Mouse (Mus musculus): ENCODE data around the gene Dennd1a. TPM values are rescaled to one million over a fixed set of nuclear protein-coding genes. Genes with fewer than 3 reads are reported as not detected.

Dennd1a gene
- polyA plus RNA-seq, 1 experiment: 17.5 TPM

DNA sequence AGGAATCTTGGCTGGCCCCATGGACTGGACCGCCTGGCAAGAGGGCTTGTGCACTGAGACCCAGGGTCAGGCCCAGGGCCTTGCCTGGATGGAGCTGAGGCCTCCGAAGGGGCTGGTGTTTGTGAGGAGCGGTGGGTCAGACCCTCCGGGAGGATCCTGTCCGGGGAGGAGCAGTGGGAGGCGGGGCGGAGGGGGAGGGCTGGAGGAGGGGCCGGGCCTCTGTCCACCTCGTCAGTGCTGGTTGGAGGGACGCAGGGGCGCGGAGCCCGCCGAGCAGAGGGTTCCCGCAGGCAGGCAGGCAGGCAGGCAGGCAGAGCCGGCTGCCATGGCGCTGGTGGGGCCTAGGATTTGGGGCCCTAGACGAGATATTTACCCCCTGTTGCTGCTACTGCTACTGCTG, 511.2 kb downstream of the Dennd1a start, which contains the start of gene Crb2:
Gene Crb2 (plus strand): TSS at position 234 of the 400 bp plus-strand sequence.
- no peak for DNase-seq (ENCODE audit: low read depth in 1 of 2, low spot score in 2 of 2)
- Histone ChIP-seq H3K27ac (ENCODE audit: insufficient read depth, low read length) (no peak within 1 kb of the TSS), H3K4me3 (ENCODE audit: extremely low read depth, insufficient read depth, insufficient read length) (no peak within 1 kb of the TSS), H3K27me3 (ENCODE audit: control insufficient read depth, insufficient read depth, low read length) (no peaks in the 10 kb centered on the region), H3K36me3 (ENCODE audit: control insufficient read depth, insufficient read depth, low read length) (no peaks in the 10 kb centered on the region), H3K4me1 (ENCODE audit: control insufficient read depth, insufficient read depth, insufficient read length) (peaks cover 6% of the 10 kb centered on the region; the same call in 1 of the 2 replicates)
- TF ChIP-seq CTCF (IDR thresholded peaks at IDR 0.05; ENCODE audit: extremely low read depth, insufficient read depth, insufficient read length, insufficient replicate concordance) (no peak), POLR2A (IDR thresholded peaks at IDR 0.05; ENCODE audit: low read depth, low read length) (no peak)
- 52% methylated on average over 18 of the region's 18 CpGs for WGBS

DNA sequence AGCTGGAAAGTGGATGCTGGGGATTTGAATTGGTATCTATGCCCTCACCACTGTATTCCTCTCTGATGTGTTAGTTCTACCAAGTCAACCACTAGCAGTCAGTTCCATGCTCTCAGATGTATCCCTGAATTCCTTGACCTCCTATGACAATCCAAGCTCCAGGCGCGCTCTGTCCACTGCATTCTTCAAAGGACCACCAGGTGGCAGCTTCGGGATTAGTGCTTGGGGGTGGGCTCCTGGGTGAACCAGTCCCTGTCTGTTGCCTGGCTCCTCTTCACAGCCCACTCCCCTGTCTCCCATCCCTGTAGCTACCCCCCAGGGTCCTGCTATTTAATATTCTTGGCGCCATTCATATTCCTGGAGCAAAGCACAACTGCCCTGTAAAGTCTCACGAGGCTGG, 512.6 kb downstream of the Dennd1a start:
- 49% methylated on average over 5 of the region's 5 CpGs for WGBS
- no peaks in the 10 kb centered on the region for H3K36me3 ChIP-seq (ENCODE audit: control insufficient read depth, insufficient read depth, low read length)
- no peak overlapping the region for H3K27ac ChIP-seq (ENCODE audit: insufficient read depth, low read length)
- TF ChIP-seq POLR2A (IDR thresholded peaks at IDR 0.05; ENCODE audit: low read depth, low read length) (no peak), CTCF (IDR thresholded peaks at IDR 0.05; ENCODE audit: extremely low read depth, insufficient read depth, insufficient read length, insufficient replicate concordance) (peak; percentile 26; the same call in 1 of the 2 replicates)
- no peaks in the 10 kb centered on the region for H3K27me3 ChIP-seq (ENCODE audit: control insufficient read depth, insufficient read depth, low read length)
- DNase-seq (ENCODE audit: low read depth in 1 of 2, low spot score in 2 of 2): no peak
- no peak overlapping the region for H3K4me3 ChIP-seq (ENCODE audit: extremely low read depth, insufficient read depth, insufficient read length)
- peaks cover 11% of the 10 kb centered on the region; the same call in 1 of the 2 replicates for H3K4me1 ChIP-seq (ENCODE audit: control insufficient read depth, insufficient read depth, insufficient read length)

DNA sequence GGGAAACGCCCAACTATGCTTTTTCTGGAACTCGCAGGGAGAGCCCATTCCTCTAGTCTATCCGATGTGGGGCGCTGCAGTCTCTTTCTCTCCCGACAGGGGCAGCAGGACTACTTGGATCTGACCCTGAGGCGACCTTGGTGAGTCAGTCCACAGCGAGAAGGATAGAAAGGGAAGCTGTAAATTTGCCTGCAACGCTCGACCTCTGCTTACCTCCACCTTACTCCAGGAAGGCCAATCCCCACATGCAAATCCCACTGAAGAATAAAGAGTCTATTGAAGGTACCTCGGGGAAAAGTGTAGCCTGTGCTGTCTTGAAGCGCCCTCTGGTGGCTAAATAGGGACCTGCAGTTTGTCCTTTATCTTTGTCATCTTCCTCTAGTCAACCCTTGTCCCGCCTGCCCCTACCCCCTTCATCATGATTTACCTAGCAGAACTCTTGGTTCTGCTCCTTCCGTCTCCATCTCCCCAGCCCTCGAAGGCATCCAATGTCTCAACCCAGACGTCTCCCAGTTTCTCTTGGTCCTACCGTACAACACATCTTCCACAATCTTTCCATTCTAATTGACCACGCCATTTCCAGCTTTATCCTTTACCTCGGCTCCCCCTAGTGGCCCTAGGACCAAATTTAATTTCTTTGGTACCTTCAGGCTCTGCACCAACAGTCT, 515.4 kb downstream of the Dennd1a start:
- Histone ChIP-seq H3K27ac (ENCODE audit: insufficient read depth, low read length) (no peak overlapping the region), H3K27me3 (ENCODE audit: control insufficient read depth, insufficient read depth, low read length) (no peaks in the 10 kb centered on the region), H3K4me3 (ENCODE audit: extremely low read depth, insufficient read depth, insufficient read length) (peak overlapping the region; percentile 59), H3K36me3 (ENCODE audit: control insufficient read depth, insufficient read depth, low read length) (no peaks in the 10 kb centered on the region), H3K4me1 (ENCODE audit: control insufficient read depth, insufficient read depth, insufficient read length) (peaks cover 32% of the 10 kb centered on the region; the same call in 1 of the 2 replicates)
- WGBS: 1% methylated on average over 18 of the region's 18 CpGs
- peak; percentile 83 to 89 for DNase-seq (ENCODE audit: low read depth in 1 of 2, low spot score in 2 of 2)
- TF ChIP-seq CTCF (IDR thresholded peaks at IDR 0.05; ENCODE audit: extremely low read depth, insufficient read depth, insufficient read length, insufficient replicate concordance) (peak; percentile 66; the same call in 1 of the 2 replicates), POLR2A (IDR thresholded peaks at IDR 0.05; ENCODE audit: low read depth, low read length) (no peak)

DNA sequence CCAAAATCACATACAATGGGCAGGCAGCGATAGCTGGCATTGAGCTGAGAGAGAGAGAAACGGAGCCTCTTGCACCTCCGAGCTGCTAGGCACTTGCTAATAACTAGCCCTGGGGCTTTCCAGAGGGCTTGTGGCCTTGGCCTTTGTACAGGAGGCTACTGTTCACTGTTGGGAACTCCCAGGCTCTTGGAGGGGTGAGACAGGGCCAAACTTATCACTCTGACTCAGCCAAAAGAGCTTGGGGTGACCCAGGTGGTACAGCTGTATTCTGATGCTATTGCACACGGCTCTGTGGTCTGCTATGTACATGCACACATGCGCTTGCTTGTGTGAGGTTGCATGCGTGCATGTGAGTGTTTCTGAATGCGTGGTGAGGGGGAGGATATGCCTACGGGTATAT, 517.4 kb downstream of the Dennd1a start:
- Histone ChIP-seq H3K4me3 (ENCODE audit: extremely low read depth, insufficient read depth, insufficient read length) (no peak overlapping the region), H3K36me3 (ENCODE audit: control insufficient read depth, insufficient read depth, low read length) (no peaks in the 10 kb centered on the region), H3K27me3 (ENCODE audit: control insufficient read depth, insufficient read depth, low read length) (no peaks in the 10 kb centered on the region), H3K4me1 (ENCODE audit: control insufficient read depth, insufficient read depth, insufficient read length) (peaks cover 48% of the 10 kb centered on the region; the same call in 1 of the 2 replicates), H3K27ac (ENCODE audit: insufficient read depth, low read length) (no peak overlapping the region)
- 71% methylated on average over 8 of the region's 8 CpGs for WGBS
- DNase-seq (ENCODE audit: low read depth in 1 of 2, low spot score in 2 of 2): no peak
- TF ChIP-seq CTCF (IDR thresholded peaks at IDR 0.05; ENCODE audit: extremely low read depth, insufficient read depth, insufficient read length, insufficient replicate concordance): no peak
- TF ChIP-seq POLR2A (IDR thresholded peaks at IDR 0.05; ENCODE audit: low read depth, low read length): no peak

DNA sequence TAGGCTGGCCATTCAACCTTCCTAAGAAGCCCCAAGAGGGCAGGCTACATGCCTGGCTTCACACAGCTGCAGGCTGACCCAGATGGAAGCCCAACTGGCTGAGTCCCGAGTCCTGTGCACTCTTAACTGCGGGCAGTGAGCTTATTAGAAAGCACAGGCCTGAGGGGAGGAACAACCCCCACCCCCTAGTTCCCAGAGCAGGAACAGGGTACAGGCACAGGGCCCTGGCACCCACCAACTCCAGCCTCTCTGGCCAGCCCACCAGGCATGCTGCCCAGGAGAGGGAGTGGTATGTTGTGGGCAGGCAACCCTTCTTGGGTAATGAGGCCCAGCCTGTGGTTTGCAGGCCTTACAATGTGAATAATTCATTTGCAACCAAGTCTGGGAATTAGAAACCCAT, 518.3 kb downstream of the Dennd1a start:
- H3K4me3 ChIP-seq (ENCODE audit: extremely low read depth, insufficient read depth, insufficient read length): no peak overlapping the region
- H3K36me3 ChIP-seq (ENCODE audit: control insufficient read depth, insufficient read depth, low read length): no peaks in the 10 kb centered on the region
- TF ChIP-seq CTCF (IDR thresholded peaks at IDR 0.05; ENCODE audit: extremely low read depth, insufficient read depth, insufficient read length, insufficient replicate concordance): no peak
- no peak for TF ChIP-seq POLR2A (IDR thresholded peaks at IDR 0.05; ENCODE audit: low read depth, low read length)
- DNase-seq (ENCODE audit: low read depth in 1 of 2, low spot score in 2 of 2): peak in 1 of 2 experiments; percentile 45
- no peaks in the 10 kb centered on the region for H3K27me3 ChIP-seq (ENCODE audit: control insufficient read depth, insufficient read depth, low read length)
- peaks cover 57% of the 10 kb centered on the region; the same call in 1 of the 2 replicates for H3K4me1 ChIP-seq (ENCODE audit: control insufficient read depth, insufficient read depth, insufficient read length)
- 0 out of 2 replicates have a peak overlapping the region, but pooled peaks have one; percentile 93 for H3K27ac ChIP-seq (ENCODE audit: insufficient read depth, low read length)
- 20% methylated on average over 2 of the region's 2 CpGs for WGBS

DNA sequence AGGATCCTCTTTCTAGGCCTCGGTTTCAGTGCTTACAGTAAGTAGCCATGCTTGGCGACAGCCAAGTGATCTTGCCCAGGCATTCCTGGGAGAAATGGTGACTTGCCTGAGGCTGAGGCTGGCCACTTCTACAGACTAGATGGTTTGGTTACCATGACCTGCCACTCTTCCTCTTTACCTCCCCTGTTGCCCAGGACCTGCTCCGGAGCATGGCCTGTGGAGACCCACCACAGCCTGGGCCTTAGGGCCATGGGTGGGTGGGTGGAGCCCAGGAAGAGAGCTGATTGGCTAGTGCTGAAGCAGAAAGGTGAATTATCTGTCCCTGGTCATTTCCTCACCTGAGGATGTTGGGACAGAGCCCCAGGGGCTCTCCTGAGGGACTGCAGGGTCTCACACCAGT, 519.5 kb downstream of the Dennd1a start:
- Histone ChIP-seq H3K27me3 (ENCODE audit: control insufficient read depth, insufficient read depth, low read length) (no peaks in the 10 kb centered on the region), H3K4me1 (ENCODE audit: control insufficient read depth, insufficient read depth, insufficient read length) (peaks cover 60% of the 10 kb centered on the region; the same call in 1 of the 2 replicates), H3K36me3 (ENCODE audit: control insufficient read depth, insufficient read depth, low read length) (no peaks in the 10 kb centered on the region), H3K27ac (ENCODE audit: insufficient read depth, low read length) (peak overlapping the region; percentile 93), H3K4me3 (ENCODE audit: extremely low read depth, insufficient read depth, insufficient read length) (no peak overlapping the region)
- DNase-seq (ENCODE audit: low read depth in 1 of 2, low spot score in 2 of 2): no peak
- WGBS: 68% methylated on average over 3 of the region's 3 CpGs
- TF ChIP-seq POLR2A (IDR thresholded peaks at IDR 0.05; ENCODE audit: low read depth, low read length) (no peak), CTCF (IDR thresholded peaks at IDR 0.05; ENCODE audit: extremely low read depth, insufficient read depth, insufficient read length, insufficient replicate concordance) (no peak)

DNA sequence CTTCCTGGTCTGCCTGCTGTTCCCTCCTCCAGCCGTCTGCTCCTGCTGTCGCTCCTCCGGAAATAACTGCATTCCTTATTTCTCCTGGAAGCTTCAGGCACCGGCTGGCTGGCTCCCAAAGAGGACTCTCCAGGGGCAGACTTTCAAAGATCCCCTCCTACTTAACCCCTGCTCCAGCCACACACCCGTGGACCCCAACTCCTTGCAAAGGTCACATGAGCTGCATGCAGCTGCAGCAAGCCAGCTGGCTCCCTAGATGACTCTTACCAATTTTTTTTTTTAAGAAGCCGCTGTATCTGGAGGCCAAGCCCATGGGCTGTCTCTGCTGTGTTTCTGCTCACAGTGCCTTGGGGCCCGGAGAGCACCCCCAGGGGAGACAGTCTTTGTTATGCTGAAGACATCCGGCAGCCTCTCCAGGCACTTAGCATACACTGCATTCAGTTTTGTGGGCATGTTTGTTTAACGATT, 520.1 kb downstream of the Dennd1a start:
- TF ChIP-seq CTCF (IDR thresholded peaks at IDR 0.05; ENCODE audit: extremely low read depth, insufficient read depth, insufficient read length, insufficient replicate concordance) (no peak), POLR2A (IDR thresholded peaks at IDR 0.05; ENCODE audit: low read depth, low read length) (no peak; the same call in 1 of the 2 replicates)
- WGBS: 40% methylated on average over 9 of the region's 9 CpGs
- Histone ChIP-seq H3K4me1 (ENCODE audit: control insufficient read depth, insufficient read depth, insufficient read length) (peaks cover 60% of the 10 kb centered on the region; the same call in 1 of the 2 replicates), H3K27ac (ENCODE audit: insufficient read depth, low read length) (peak overlapping the region; percentile 93), H3K27me3 (ENCODE audit: control insufficient read depth, insufficient read depth, low read length) (no peaks in the 10 kb centered on the region), H3K4me3 (ENCODE audit: extremely low read depth, insufficient read depth, insufficient read length) (peak overlapping the region; percentile 29; the same call in 1 of the 2 replicates), H3K36me3 (ENCODE audit: control insufficient read depth, insufficient read depth, low read length) (no peaks in the 10 kb centered on the region)
- peak in 1 of 2 experiments; percentile 75 for DNase-seq (ENCODE audit: low read depth in 1 of 2, low spot score in 2 of 2)

All from spleen, adult 2 months (tissue).